Mouse (Mus musculus) liver, embryonic 14.5 days (tissue): Measurements from ENCODE around the gene Tas2r108.

ENCODE experiments used
- CTCF ChIP-seq: IDR thresholded peaks from 2 replicates; pipeline ENCODE4 v1.5.1; 2016; ENCODE audit warnings: antibody characterized with exemption, low read depth, control low read depth
- EP300 ChIP-seq: IDR thresholded peaks from 2 replicates; pipeline ENCODE4 v1.6.1; 2016; ENCODE audit warnings: antibody characterized with exemption, low read depth

- TF ChIP-seq EP300 (peak; percentile 63; the same call in 1 of the 2 replicates), CTCF (peak; percentile 32)
Measured at GRCm38 (mm10) chr6:40470916-40471719, 22.2 kb upstream of the Tas2r108 start, which contains the start of gene Ssbp1.
